Mouse (Mus musculus) heart, postnatal 0 days (tissue): ENCODE results near the gene Zfp422. TPM values are rescaled to one million over a fixed set of nuclear protein-coding genes. Genes with fewer than 3 reads are reported as not detected.
A peak's percentile ranks its signal among the peaks of the same experiment; 100 is the strongest.

Experiments used
- ATAC-seq: fragments of 200-750 bp; cut with Nextera tagmentation; 2 replicates; pipeline ENCODE4 v1.8.0; 2017; ENCODE audit warnings: low read depth, moderate number of reproducible peaks, moderate library complexity; ENCODE audit not compliant: insufficient read depth
- DNase-seq: peaks from one replicate; pipeline ENCODE4 v3.0.0-alpha.2; 2016; ENCODE audit warnings: low spot score
- H3K27ac ChIP-seq: fragments of 300-500 bp; sonication (generic); 2 replicates; pipeline ENCODE4 v1.5.1; 2014; ENCODE audit warnings: low read depth, mild to moderate bottlenecking
- H3K27me3 ChIP-seq: fragments of 300-500 bp; sonication (generic); 2 replicates; pipeline ENCODE4 v1.6.1; 2014; ENCODE audit warnings: low read length, mixed read lengths; ENCODE audit not compliant: control insufficient read depth, insufficient read depth
- H3K36me3 ChIP-seq: fragments of 300-500 bp; sonication (generic); replicated peaks from 2 replicates; pipeline ENCODE4 v1.6.1; 2014; ENCODE audit warnings: low read length, mixed read lengths; ENCODE audit not compliant: control insufficient read depth, insufficient read depth
- H3K4me1 ChIP-seq: fragments of 300-500 bp; sonication (generic); 2 replicates; pipeline ENCODE4 v1.6.1; 2014; ENCODE audit warnings: antibody characterized with exemption; ENCODE audit not compliant: control insufficient read depth, insufficient read depth
- H3K4me2 ChIP-seq: fragments of 300-500 bp; sonication (generic); 2 replicates; pipeline ENCODE4 v1.6.1; 2014; ENCODE audit warnings: low read depth, mild to moderate bottlenecking, low read length, moderate library complexity
- H3K4me3 ChIP-seq: fragments of 300-500 bp; sonication (generic); 2 replicates; pipeline ENCODE4 v1.5.1; 2014; ENCODE audit warnings: low read depth, low read length
- H3K9ac ChIP-seq: fragments of 300-500 bp; sonication (generic); replicated peaks from 2 replicates; pipeline ENCODE4 v1.6.1; 2014; ENCODE audit warnings: low read depth, low read length, mixed read lengths
- H3K9me3 ChIP-seq: fragments of 300-500 bp; sonication (generic); replicated peaks from 2 replicates; pipeline ENCODE4 v1.6.1; 2016; ENCODE audit warnings: low read length; ENCODE audit not compliant: control insufficient read depth
- CTCF ChIP-seq: IDR thresholded peaks from 2 replicates; pipeline ENCODE4 v1.5.1; 2016; ENCODE audit warnings: antibody characterized with exemption, control low read depth, low read depth
- EP300 ChIP-seq: IDR thresholded peaks from 2 replicates; pipeline ENCODE4 v1.6.1; 2016; ENCODE audit warnings: antibody characterized with exemption, low read depth
- WGBS: fragments of 180-500 bp; shearing (Covaris S2); extraction: QIAGEN DNeasy Blood & Tissue Kit; methylation state at CpG from one replicate; pipeline ENCODE4 v1.1.7; 2014; 5-methylcytosine and 5-hydroxymethylcytosine counted together
- polyA plus RNA-seq: library from polyadenylated mRNA; unstranded; fragments of >200 nt; fragmentation: Nextera tagmentation; extraction: Ambion mirVana; gene quantifications from 2 replicates; pipeline ENCODE4 v1.2.1, GENCODE M21; 2015
- total RNA-seq: library from RNA; depleted of rRNA; stranded (reverse); fragments of >200 nt; gene quantifications from 2 replicates; pipeline ENCODE4 v1.2.3, GENCODE M21; 2014; ENCODE audit warnings: low replicate concordance

Zfp422 gene
- total and polyA plus RNA-seq, 2 experiments from 2014 or later = 29.1 to 50.7 TPM

DNA sequence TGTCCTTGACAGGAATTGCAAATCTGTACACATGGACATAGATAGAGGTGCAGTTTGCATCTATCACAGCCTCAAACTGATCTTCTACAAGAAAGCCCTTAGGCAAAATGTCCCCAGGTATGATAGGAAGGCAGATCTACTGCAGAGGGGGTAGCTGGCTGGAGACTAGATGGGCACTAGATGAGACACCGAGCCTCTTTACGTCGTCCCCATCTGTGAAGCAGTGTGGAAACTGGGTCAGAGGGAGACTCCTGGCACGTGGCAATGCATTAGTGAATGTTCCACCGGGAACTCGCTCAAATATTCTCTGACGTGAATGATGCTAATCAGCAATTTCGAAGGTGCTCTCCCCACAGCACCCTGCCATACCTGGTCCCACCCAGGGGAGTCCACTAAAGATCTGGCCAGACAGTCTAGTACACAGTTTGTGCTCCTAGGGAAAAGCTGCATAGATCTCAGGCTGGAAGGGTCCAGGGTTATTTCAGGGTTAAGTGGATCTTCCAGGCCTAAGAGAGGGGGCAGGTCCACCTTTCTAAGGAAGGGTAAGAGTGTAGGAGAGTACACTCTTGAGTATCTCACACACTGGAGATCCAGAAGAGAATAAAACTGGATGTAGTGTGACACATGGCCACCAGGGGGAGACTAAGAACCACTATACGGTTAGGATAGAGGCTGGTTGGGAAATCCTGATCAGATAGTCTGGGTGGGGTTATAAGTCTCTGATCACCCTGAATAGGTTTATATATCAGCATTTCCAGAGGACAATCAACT is 25.1 kb upstream of the Zfp422 start:
- Histone ChIP-seq H3K4me2 (peak overlapping the region; percentile 73), H3K9ac (no peak overlapping the region), H3K4me1 (peaks cover 9% of the 10 kb centered on the region; the same call in 1 of the 2 replicates), H3K4me3 (no peak overlapping the region), H3K27me3 (no peaks in the 10 kb centered on the region), H3K27ac (no peak overlapping the region; the same call in 1 of the 2 replicates), H3K9me3 (no peaks in the 10 kb centered on the region), H3K36me3 (peaks cover 13% of the 10 kb centered on the region; the same call in 1 of the 2 replicates)
- 51% methylated on average over 9 of the region's 9 CpGs for WGBS
- peak; percentile 34 for ATAC-seq
- TF ChIP-seq EP300 = no peak
- peak; percentile 87 for TF ChIP-seq CTCF
- DNase-seq = peak; percentile 66

DNA sequence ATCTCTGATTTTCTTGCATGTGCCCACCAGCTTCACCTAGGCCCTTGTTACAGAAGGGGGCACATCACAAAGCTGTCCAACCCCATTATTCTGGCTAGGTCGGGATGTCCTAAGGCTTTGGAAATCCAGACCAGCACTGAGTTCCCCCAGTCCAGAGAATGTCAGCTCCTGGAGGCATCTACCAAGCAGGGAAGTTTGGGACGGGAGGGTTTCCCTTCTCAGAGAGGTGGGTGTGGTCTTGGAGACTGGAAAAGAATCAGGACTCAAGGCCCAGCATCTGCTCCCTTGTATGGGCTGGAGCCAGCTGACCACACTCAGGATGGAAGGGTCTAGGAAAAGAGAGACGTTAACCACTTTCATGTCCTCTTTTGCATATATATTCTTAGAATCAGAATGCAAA is 24.4 kb upstream of the Zfp422 start:
- Histone ChIP-seq H3K4me1 (peaks cover 10% of the 10 kb centered on the region; the same call in 1 of the 2 replicates), H3K9ac (peak overlapping the region; percentile 45), H3K9me3 (no peaks in the 10 kb centered on the region), H3K4me2 (peak overlapping the region; percentile 73), H3K4me3 (peak overlapping the region; percentile 56; the same call in 1 of the 2 replicates), H3K27me3 (no peaks in the 10 kb centered on the region), H3K36me3 (peaks cover 13% of the 10 kb centered on the region; the same call in 1 of the 2 replicates), H3K27ac (peak overlapping the region; percentile 94)
- WGBS = 58% methylated on average over 3 of the region's 3 CpGs
- DNase-seq (no peak), ATAC-seq (no peak)
- TF ChIP-seq CTCF = no peak
- no peak for TF ChIP-seq EP300

DNA sequence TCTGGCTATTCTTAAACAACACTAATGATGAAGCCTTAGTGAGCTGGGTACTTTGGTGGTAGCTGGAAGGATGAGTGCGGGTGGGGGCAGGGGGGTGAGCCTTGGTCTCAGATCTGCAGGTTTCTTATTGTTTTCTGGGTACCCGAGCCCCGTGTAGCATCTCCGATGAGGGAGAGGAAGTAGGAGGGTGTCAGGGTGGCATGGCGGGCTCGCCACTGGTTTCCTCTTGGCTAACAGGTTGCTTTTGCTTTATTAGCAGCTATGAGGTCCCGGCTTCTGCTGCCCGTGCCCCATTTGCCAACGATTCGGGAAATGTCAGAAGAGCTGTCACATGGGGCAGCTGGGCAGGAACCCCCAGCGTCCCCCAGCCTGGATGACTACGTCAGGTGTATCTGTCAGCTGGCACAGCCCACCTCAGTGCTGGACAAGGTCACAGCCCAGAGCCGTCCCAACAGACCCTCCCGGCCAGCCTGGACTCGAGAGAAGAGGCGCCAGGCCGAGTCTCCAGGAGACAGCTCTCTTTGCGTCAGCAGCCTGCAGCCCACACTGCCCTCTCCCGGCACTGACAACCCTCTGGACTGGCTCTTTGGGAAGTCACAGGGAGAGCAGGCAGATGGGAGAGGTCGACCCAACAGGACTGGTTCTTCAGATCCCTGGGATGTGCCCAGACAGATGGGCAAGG is 22.8 kb upstream of the Zfp422 start:
- ATAC-seq (peak; percentile 74), DNase-seq (peak; percentile 80)
- H3K4me1 ChIP-seq = peaks cover 21% of the 10 kb centered on the region; the same call in 1 of the 2 replicates
- 27% methylated on average over 20 of the region's 20 CpGs for WGBS
- H3K9ac ChIP-seq = peak overlapping the region; percentile 79
- TF ChIP-seq EP300 (0 out of 2 replicates have a peak, but pooled peaks have one; percentile 32), CTCF (peak; percentile 84)
- peak overlapping the region; percentile 94 for H3K27ac ChIP-seq
- peaks cover 13% of the 10 kb centered on the region; the same call in 1 of the 2 replicates for H3K36me3 ChIP-seq
- H3K4me2 ChIP-seq = peak overlapping the region; percentile 73
- H3K4me3 ChIP-seq = peak overlapping the region; percentile 56
- H3K27me3 ChIP-seq = no peaks in the 10 kb centered on the region
- no peaks in the 10 kb centered on the region for H3K9me3 ChIP-seq

DNA sequence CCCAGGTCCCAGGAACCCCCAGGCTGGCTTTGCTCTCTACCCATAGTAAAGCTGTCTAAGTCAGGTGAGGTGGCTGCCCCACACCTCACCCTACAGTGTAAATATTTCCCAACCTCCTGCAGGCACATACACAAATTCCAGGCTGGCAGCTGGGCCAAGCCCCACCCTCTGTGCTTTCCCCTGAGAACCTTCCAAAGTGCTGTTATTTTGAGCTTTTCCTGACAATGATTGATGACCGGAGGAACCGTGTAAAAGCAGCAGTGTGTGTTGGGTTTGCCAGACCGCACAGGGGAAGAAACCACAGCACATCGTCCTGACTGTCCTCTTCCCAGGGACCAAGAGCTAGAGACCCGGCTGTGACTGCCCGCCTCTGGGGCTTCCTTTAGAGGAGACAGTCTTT is 21.6 kb upstream of the Zfp422 start, which contains the start of gene Depp1:
Gene Depp1, plus strand, starts transcription at position 204 of the 400 bp plus-strand sequence.
- H3K36me3 ChIP-seq = peaks cover 13% of the 10 kb centered on the region; the same call in 1 of the 2 replicates
- ATAC-seq = peak; percentile 60
- H3K27ac ChIP-seq = peak within 1 kb of the TSS; percentile 94
- TF ChIP-seq CTCF (no peak), EP300 (no peak; the same call in 1 of the 2 replicates)
- H3K4me3 ChIP-seq = peak within 1 kb of the TSS; percentile 56
- H3K9me3 ChIP-seq = no peaks in the 10 kb centered on the region
- DNase-seq = peak; percentile 71
- no peaks in the 10 kb centered on the region for H3K27me3 ChIP-seq
- H3K4me1 ChIP-seq = peaks cover 27% of the 10 kb centered on the region
- H3K9ac ChIP-seq = peak within 1 kb of the TSS; percentile 79
- 5% methylated on average over 6 of the region's 6 CpGs for whole genome bisulfite sequencing
- H3K4me2 ChIP-seq = peak within 1 kb of the TSS; percentile 73

DNA sequence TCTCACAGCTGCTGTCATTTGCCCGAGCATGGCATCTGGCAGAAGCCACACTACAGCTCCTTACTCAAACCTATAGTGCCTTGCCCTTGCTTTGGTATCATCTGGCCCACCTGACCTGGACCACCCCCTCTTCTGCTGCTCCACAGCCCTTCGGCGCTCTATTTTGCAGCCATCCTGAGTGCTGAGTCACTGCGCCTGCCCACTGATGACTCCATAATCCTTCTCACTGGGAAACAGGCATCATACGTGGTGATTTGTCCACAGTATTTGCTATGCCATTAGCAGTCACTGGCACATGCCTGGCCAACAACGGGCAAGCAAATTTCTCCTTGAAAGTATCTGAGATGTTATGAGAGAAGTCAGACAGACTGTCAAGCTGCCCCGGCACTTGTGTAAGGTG is 21.0 kb upstream of the Zfp422 start:
- peak overlapping the region; percentile 79; the same call in 1 of the 2 replicates for H3K9ac ChIP-seq
- no peak for DNase-seq
- peaks cover 33% of the 10 kb centered on the region for H3K4me1 ChIP-seq
- WGBS = 68% methylated on average over 7 of the region's 7 CpGs
- H3K9me3 ChIP-seq = no peaks in the 10 kb centered on the region
- no peak for TF ChIP-seq EP300
- TF ChIP-seq CTCF = no peak
- ATAC-seq = no peak
- H3K27me3 ChIP-seq = no peaks in the 10 kb centered on the region
- H3K36me3 ChIP-seq = peaks cover 13% of the 10 kb centered on the region; the same call in 1 of the 2 replicates
- no peak overlapping the region for H3K4me3 ChIP-seq
- H3K27ac ChIP-seq = peak overlapping the region; percentile 94
- no peak overlapping the region; the same call in 1 of the 2 replicates for H3K4me2 ChIP-seq
